Mouse (Mus musculus) MEL (cell line): ENCODE measurements around the gene Cd70.

ENCODE experiments used
- MAX ChIP-seq: IDR thresholded peaks from 2 replicates; pipeline ENCODE4 v1.6.1; 2011; ENCODE audit warnings: low read length, improper control_type of control experiment
- POLR2A ChIP-seq, 2 experiments: IDR thresholded peaks; 2 replicates each; pipeline ENCODE4 v1.6.1; 2011 to 2012; ENCODE audit warnings: low read length in 2 of 2, mild to moderate bottlenecking in 2 of 2, control low read depth in 1 of 2, improper control_type of control experiment in 1 of 2, low read depth in 1 of 2, moderate library complexity in 1 of 2; ENCODE audit not compliant: control insufficient read depth in 1 of 2, insufficient read depth in 1 of 2, poor library complexity in 1 of 2
- ZNF384 ChIP-seq: IDR thresholded peaks from 2 replicates; pipeline ENCODE4 v1.6.1; 2012; ENCODE audit warnings: low read depth, mild to moderate bottlenecking, inconsistent platforms, low read length, improper control_type of control experiment

DNA sequence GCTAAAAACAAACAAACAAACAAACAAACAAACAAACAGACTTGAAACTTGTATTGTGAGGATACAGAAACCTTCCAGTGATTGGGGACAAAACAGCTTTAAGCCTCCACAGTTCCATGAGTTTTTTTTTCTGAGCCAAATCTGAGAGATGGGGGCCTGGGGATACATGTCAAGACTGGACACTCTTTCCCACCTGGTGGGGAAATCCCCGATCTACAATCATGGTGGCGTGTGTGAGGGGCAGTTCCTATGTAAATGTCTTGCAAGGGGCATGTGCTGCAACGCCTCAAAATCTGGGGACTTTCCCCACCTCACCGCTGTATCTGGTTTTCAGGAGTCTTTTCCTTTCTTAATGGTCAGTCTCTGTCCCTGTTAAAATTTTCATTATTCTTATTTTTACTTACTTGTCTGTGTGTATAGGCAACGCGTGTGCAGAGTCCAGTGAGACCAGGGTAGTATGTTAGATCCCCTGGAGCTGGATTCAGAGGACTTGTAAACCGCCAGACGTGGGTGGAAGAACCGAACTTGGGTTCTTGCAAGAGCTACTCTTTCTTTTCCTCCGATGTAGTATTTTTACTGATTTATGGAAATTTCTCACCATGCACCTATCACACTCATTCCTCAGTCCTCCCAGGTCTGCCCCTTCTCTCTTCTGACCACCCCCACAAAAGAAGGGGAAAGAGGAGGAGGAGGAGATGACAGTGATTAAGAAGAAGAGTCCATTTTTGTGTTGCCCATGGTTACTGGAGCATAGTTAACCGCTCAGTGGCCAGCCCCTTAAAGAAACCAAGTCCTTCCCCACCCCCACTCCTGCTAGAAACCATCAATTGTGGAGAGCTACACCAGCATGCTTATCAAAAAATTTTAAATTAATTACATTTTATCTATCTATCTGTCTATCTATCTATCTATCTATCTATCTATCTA, 26.1 kb downstream of the Cd70 start:
- no peak for TF ChIP-seq MAX
- no peak for TF ChIP-seq POLR2A (IDR thresholded peaks at IDR 0.05; ENCODE audit: control insufficient read depth in 1 of 2, insufficient read depth in 1 of 2, low read depth in 1 of 2, low read length in 2 of 2, poor library complexity in 1 of 2)
- TF ChIP-seq ZNF384 = no peak
